Mouse (Mus musculus) stomach, postnatal 0 days (tissue): Measurements from ENCODE around the gene Srd5a1. TPM values are rescaled to one million over a fixed set of nuclear protein-coding genes. Genes with fewer than 3 reads are reported as not detected.

Experiments used
- ATAC-seq: fragments of 200-750 bp; cut with Nextera tagmentation; 2 replicates; pipeline ENCODE4 v1.8.0; 2017; ENCODE audit not compliant: low FRiP score, low TSS enrichment
- DNase-seq: peaks from one replicate; pipeline ENCODE4 v3.0.0-alpha.2; 2016; ENCODE audit warnings: low spot score
- H3K27ac ChIP-seq: fragments of 300-500 bp; sonication (generic); replicated peaks from 2 replicates; pipeline ENCODE4 v1.5.1; 2014; ENCODE audit warnings: mild to moderate bottlenecking, control low read depth
- H3K27me3 ChIP-seq: fragments of 300-500 bp; sonication (generic); 2 replicates; pipeline ENCODE4 v1.6.1; 2014; ENCODE audit warnings: low read length; ENCODE audit not compliant: control insufficient read depth, insufficient read depth
- H3K36me3 ChIP-seq: fragments of 300-500 bp; sonication (generic); 2 replicates; pipeline ENCODE4 v1.6.1; 2014; ENCODE audit warnings: low read length, mixed read lengths; ENCODE audit not compliant: control insufficient read depth, insufficient read depth
- H3K4me1 ChIP-seq: fragments of 300-500 bp; sonication (generic); replicated peaks from 2 replicates; pipeline ENCODE4 v1.6.1; 2014; ENCODE audit warnings: antibody characterized with exemption; ENCODE audit not compliant: control insufficient read depth, insufficient read depth
- H3K4me2 ChIP-seq: fragments of 300-500 bp; sonication (generic); replicated peaks from 2 replicates; pipeline ENCODE4 v1.6.1; 2014; ENCODE audit warnings: low read depth, mild to moderate bottlenecking, control low read depth, moderate library complexity
- H3K4me3 ChIP-seq: fragments of 300-500 bp; sonication (generic); 2 replicates; pipeline ENCODE4 v1.5.1; 2014; ENCODE audit warnings: low read depth, low read length, control low read depth
- H3K9ac ChIP-seq: fragments of 300-500 bp; sonication (generic); 2 replicates; pipeline ENCODE4 v1.6.1; 2014; ENCODE audit warnings: mild to moderate bottlenecking, low read length, control low read depth, mixed read lengths
- H3K9me3 ChIP-seq: fragments of 300-500 bp; sonication (generic); 2 replicates; pipeline ENCODE4 v1.6.1; 2016; ENCODE audit warnings: low read length; ENCODE audit not compliant: control insufficient read depth
- CTCF ChIP-seq: IDR thresholded peaks from 2 replicates; pipeline ENCODE4 v1.5.1; 2016; ENCODE audit warnings: antibody characterized with exemption, low read depth, mild to moderate bottlenecking, moderate library complexity
- EP300 ChIP-seq: optimal IDR thresholded peaks from 2 replicates; pipeline ENCODE3; 2016; ENCODE audit warnings: antibody characterized with exemption
- WGBS: fragments of 180-500 bp; shearing (Covaris S2); extraction: QIAGEN DNeasy Blood & Tissue Kit; methylation state at CpG from one replicate; pipeline ENCODE4 v1.1.7; 2014; 5-methylcytosine and 5-hydroxymethylcytosine counted together
- polyA plus RNA-seq: library from polyadenylated mRNA; unstranded; fragments of >200 nt; fragmentation: Nextera tagmentation; extraction: Ambion mirVana; gene quantifications from 2 replicates; pipeline ENCODE4 v1.2.1, GENCODE M21; 2015

Srd5a1 gene
- polyA plus RNA-seq, 1 experiment from 2014 or later: 29.4 TPM

DNA sequence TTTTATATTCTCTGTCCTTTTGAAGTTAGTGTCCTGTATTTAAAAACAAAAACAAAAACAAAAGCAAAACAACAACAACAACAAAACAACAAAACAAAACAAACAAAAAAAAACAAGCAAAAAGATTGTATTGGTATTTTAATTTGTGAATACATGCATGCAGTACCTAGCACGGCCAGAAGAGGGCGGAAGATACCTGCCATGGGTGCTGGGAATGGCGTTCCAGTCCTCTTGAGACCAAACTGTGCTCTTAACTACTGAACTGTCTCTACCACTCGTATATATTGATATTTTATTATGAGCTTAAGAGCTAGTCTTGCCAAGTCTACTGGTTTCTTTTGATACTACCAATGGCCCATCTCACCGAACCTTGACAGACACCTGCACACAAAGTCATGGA is 58.2 kb downstream of the Srd5a1 start:
- H3K36me3 ChIP-seq: no peaks in the 10 kb centered on the region
- 23% methylated on average over 5 of the region's 5 CpGs for WGBS

DNA sequence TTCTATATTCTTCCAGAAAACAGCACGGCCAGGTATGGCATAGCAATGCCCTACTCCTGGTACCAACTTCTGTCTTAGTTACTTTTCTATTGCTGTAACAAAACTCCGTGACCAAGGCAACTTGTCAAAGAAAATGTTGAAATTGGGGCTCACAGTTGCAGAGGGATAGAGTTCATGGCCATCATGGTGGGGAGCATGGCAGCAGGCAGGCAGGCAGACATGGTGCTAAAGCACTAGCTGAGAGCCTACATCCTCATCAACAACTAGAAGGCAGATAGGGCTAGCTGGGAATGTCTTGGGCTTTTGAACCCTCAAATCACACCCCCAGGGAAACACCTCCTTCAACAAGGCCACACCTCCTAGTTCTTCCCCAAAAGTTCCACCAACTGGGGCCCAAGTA is 60.4 kb downstream of the Srd5a1 start:
- no peak overlapping the region for H3K4me3 ChIP-seq
- H3K27me3 ChIP-seq: no peaks in the 10 kb centered on the region
- no peaks in the 10 kb centered on the region for H3K36me3 ChIP-seq
- TF ChIP-seq CTCF (no peak), EP300 (no peak)
- no peak overlapping the region for H3K9ac ChIP-seq
- WGBS: 82% methylated on average over 2 of the region's 2 CpGs
- no peaks in the 10 kb centered on the region for H3K4me1 ChIP-seq
- ATAC-seq: no peak
- no peak overlapping the region for H3K27ac ChIP-seq
- H3K4me2 ChIP-seq: no peak overlapping the region
- no peak for DNase-seq
- no peaks in the 10 kb centered on the region for H3K9me3 ChIP-seq

More for the DNA sequence above, 58.2 kb downstream of the Srd5a1 start:
- Histone ChIP-seq H3K4me2 (no peak overlapping the region), H3K9ac (no peak overlapping the region), H3K27me3 (no peaks in the 10 kb centered on the region), H3K27ac (no peak overlapping the region), H3K9me3 (no peaks in the 10 kb centered on the region), H3K4me3 (no peak overlapping the region), H3K4me1 (no peaks in the 10 kb centered on the region)
- DNase-seq: peak; percentile 77
- ATAC-seq: no peak
- TF ChIP-seq CTCF: peak; percentile 94
- TF ChIP-seq EP300: no peak

DNA sequence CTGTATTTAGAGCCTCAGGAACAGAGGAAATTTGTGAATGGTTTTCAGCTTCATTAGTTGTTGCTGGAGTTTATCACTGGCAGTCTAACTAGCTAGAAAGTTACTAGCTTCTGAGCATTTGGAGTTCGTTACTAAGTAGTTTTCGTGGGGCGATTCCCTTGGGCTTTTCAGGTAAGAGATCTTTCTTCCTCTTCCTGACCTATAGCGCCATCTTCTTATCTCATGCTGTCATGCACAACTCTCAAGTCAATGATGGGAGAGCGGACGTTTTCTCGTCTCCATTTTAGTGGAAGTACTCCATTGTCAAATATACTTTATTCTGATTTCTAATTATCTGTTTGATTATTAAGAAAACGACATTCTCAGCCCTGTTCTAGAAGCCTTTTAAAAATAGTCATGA is 61.3 kb downstream of the Srd5a1 start:
- H3K27me3 ChIP-seq: no peaks in the 10 kb centered on the region
- H3K9me3 ChIP-seq: no peaks in the 10 kb centered on the region
- H3K27ac ChIP-seq: no peak overlapping the region
- no peak overlapping the region for H3K9ac ChIP-seq
- no peaks in the 10 kb centered on the region for H3K4me1 ChIP-seq
- TF ChIP-seq CTCF (peak; percentile 56), EP300 (no peak)
- H3K4me2 ChIP-seq: no peak overlapping the region
- WGBS: 40% methylated on average over 8 of the region's 8 CpGs
- H3K4me3 ChIP-seq: no peak overlapping the region
- H3K36me3 ChIP-seq: no peaks in the 10 kb centered on the region
- no peak for ATAC-seq
- no peak for DNase-seq

DNA sequence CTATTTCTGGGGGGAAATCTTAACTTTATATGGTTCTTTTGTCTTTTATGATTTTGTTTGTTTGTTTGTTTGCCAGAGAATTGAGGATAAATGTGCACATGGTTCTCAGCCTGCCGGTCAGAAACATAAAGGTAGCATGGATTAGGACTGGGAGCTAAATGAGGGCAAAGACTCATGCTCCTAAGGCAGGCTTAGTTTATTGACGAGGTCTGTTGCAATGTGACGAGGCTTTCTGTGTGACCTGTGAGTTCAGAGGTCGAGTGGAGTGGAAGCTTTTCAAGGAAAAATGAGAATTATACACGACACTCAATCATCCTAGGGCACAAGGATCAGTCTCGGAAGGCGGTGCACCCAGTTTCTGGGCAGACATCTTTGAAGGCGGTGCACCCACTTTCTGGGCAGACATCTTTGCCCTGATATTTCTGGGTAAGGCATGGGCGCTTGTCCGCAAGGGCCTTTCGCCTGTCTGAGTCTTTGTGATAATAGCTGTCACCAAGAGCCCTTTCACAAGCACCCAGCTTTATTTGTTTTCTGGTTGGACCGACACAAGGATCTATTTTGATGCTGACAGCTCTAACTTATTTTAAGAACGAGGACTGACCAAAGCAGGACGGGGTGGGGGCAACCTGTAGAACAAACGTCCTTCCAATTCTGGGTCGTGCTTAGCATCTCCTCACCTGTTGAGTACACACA is 63.6 kb downstream of the Srd5a1 start:
- Histone ChIP-seq H3K9ac (no peak overlapping the region), H3K36me3 (no peaks in the 10 kb centered on the region), H3K4me2 (no peak overlapping the region), H3K9me3 (no peaks in the 10 kb centered on the region), H3K4me3 (no peak overlapping the region), H3K27ac (no peak overlapping the region), H3K4me1 (no peaks in the 10 kb centered on the region), H3K27me3 (no peaks in the 10 kb centered on the region)
- ATAC-seq (no peak), DNase-seq (no peak)
- WGBS: 52% methylated on average over 16 of the region's 16 CpGs
- TF ChIP-seq EP300 (no peak), CTCF (no peak)

DNA sequence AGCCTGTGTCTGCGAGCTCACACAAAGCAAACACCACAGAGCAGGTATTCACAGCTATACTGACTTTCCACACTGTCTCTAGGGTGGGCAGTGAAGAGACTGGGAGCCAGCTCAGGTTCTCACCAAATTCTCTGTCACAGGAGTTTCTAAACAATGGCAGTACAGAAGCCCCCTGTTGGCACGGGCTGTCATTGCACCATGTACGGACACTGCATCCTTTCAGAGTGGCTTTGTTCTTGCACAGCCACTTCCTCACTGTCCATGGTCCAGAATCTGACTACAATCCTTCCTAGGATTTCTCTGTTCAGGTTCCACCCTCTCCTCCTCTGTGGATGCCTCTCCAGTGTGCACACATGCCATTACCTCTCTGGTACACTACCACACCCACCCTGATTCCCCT is 66.2 kb downstream of the Srd5a1 start:
- TF ChIP-seq CTCF: peak; percentile 75
- TF ChIP-seq EP300: no peak
- DNase-seq (peak; percentile 48), ATAC-seq (no peak)
- no peaks in the 10 kb centered on the region for H3K36me3 ChIP-seq
- WGBS: 24% methylated on average over 3 of the region's 3 CpGs
- peaks cover 3% of the 10 kb centered on the region; the same call in 1 of the 2 replicates for H3K4me1 ChIP-seq
- H3K27me3 ChIP-seq: no peaks in the 10 kb centered on the region
- H3K4me2 ChIP-seq: no peak overlapping the region
- H3K9ac ChIP-seq: no peak overlapping the region
- no peak overlapping the region for H3K4me3 ChIP-seq
- no peak overlapping the region for H3K27ac ChIP-seq
- no peaks in the 10 kb centered on the region for H3K9me3 ChIP-seq

DNA sequence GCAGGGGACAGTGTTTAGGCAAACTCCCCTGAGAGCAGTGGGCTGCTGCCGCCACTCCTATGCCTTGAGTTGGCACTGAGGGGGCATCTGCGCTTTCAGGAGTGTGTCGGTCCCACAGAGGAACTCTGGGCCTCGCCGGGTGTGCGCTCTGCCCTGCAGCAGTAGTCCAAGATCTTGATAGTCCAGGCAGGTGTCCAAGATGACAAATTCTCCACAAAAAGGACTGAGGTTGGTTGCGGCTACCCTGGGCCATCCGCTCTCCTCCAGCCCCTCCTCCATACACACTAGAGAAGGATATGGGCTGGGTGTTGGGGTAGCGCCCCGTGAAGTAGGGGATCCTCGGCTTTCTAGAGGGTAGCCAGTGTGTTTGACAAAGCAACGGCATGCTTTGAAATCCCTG is 67.6 kb downstream of the Srd5a1 start:
- Histone ChIP-seq H3K4me2 (peak overlapping the region; percentile 35; the same call in 1 of the 2 replicates), H3K9me3 (no peaks in the 10 kb centered on the region), H3K27me3 (no peaks in the 10 kb centered on the region), H3K4me1 (peaks cover 3% of the 10 kb centered on the region; the same call in 1 of the 2 replicates), H3K27ac (peak overlapping the region; percentile 73), H3K4me3 (peak overlapping the region; percentile 21), H3K36me3 (no peaks in the 10 kb centered on the region), H3K9ac (peak overlapping the region; percentile 27)
- TF ChIP-seq CTCF (no peak), EP300 (no peak)
- 28% methylated on average over 12 of the region's 12 CpGs for WGBS
- ATAC-seq (0 out of 2 replicates have a peak, but pooled peaks have one; percentile 28), DNase-seq (no peak)
